21 mouse cellular contexts compared by ENCODE assay signal in genomic region chr1:179169161-179169560, GRCm38 (mm10).
DNase-seq lines count a peak whose midpoint lies in the region; TF ChIP-seq lines count a peak whose summit lies in the region.
"Had no signal": no experiment of that assay in that cellular context is flagged by ENCODE, and none has a peak within 500 bp of the region (broad histone marks: within the 10 kb centered on the region; RNA-seq: fewer than 3 reads in every experiment).

No protein-coding gene starts in this region.

- no peaks in the 10 kb centered on the region for H3K27me3 ChIP-seq in MEL (ENCODE audit: control insufficient read depth in 1 of 2, insufficient read depth in 2 of 2, low read length in 2 of 2)
- H3K27me3 ChIP-seq in kidney, adult 2 months (replicated peaks; ENCODE audit: control insufficient read depth, insufficient read depth, low read length) = no peaks in the 10 kb centered on the region
- H3K27me3 ChIP-seq: embryonic facial prominence, embryonic 13.5 days; neural tube, embryonic 13.5 days; Patski had no signal

- H3K36me3 ChIP-seq in MEL (ENCODE audit: control insufficient read depth in 1 of 2, insufficient read depth in 2 of 2, low read length in 2 of 2) = peaks cover 0 to 14% of the 10 kb centered on the region in 2 experiments; a peak in 2 of 4 replicates
- H3K36me3 ChIP-seq in kidney, adult 2 months (ENCODE audit: control insufficient read depth, insufficient read depth, low read length) = no peaks in the 10 kb centered on the region
- H3K36me3 ChIP-seq: embryonic facial prominence, embryonic 13.5 days; neural tube, embryonic 13.5 days had no signal

- no peaks in the 10 kb centered on the region for H3K9me3 ChIP-seq in MEL (replicated peaks; ENCODE audit: insufficient read depth, low read length)
- H3K9me3 ChIP-seq: embryonic facial prominence, embryonic 13.5 days; neural tube, embryonic 13.5 days had no signal

- TF ChIP-seq EP300 in MEL (IDR thresholded peaks at IDR 0.05; ENCODE audit: low read depth in 1 of 2, low read length in 2 of 2) = no peak

- no peaks in the 10 kb centered on the region for H3K79me2 ChIP-seq in MEL (ENCODE audit: control insufficient read depth, insufficient read depth, low read length, poor library complexity)

- TF ChIP-seq POLR2A in MEL (IDR thresholded peaks at IDR 0.05; ENCODE audit: control insufficient read depth in 1 of 2, insufficient read depth in 1 of 2, low read depth in 1 of 2, low read length in 2 of 2, poor library complexity in 1 of 2) = no peak
- TF ChIP-seq POLR2A in kidney, adult 2 months (IDR thresholded peaks at IDR 0.05; ENCODE audit: low read depth, low read length) = no peak

- TF ChIP-seq CTCF in MEL (IDR thresholded peaks at IDR 0.05 in 2 of 3, conservative IDR thresholded peaks at IDR 0.05 in 1 of 3; ENCODE audit: control insufficient read depth in 1 of 3, insufficient read depth in 1 of 3, low read depth in 2 of 3, low read length in 3 of 3, poor library complexity in 1 of 3, severe bottlenecking in 1 of 3) = no peak
- TF ChIP-seq CTCF in kidney, adult 2 months (conservative IDR thresholded peaks at IDR 0.05; ENCODE audit: insufficient read depth, insufficient read length, low read depth, low read length) = no peak

- no peak for DNase-seq in MEL (ENCODE audit: low read depth, low spot score)
- DNase-seq in cerebellum, adult 18-20 months = peak; percentile 36 to 37
- DNase-seq in cerebellum, postnatal 14 days = peak; percentile 49 to 56
- DNase-seq in thymus, postnatal 14 days = peak; percentile 42
- no peak for DNase-seq in kidney, postnatal 4 days
- no peak for DNase-seq in urinary bladder, postnatal 10 days (ENCODE audit: low spot score)
- no peak for DNase-seq in kidney, adult 2 months
- DNase-seq: adrenal gland, adult 2 months; gastrocnemius, postnatal 25 days; heart, postnatal 4 days; kidney, adult 8-10 months; kidney, postnatal 10 days; layer of hippocampus, postnatal 36 days; lung, postnatal 4 days; retina, postnatal 1 day had no signal

- H3K9ac ChIP-seq in MEL (ENCODE audit: control insufficient read depth, low read depth, low read length, poor library complexity, severe bottlenecking) = no peak overlapping the region
- H3K9ac ChIP-seq: embryonic facial prominence, embryonic 13.5 days; hindbrain, embryonic 14.5 days; neural tube, embryonic 13.5 days had no signal

- H3K27ac ChIP-seq in MEL (ENCODE audit: control insufficient read depth, low read depth, low read length) = peak overlapping the region; percentile 53; the same call in 1 of the 2 replicates
- H3K27ac ChIP-seq in kidney, adult 2 months (ENCODE audit: insufficient read depth, low read depth, low read length) = no peak overlapping the region
- H3K27ac ChIP-seq: embryonic facial prominence, embryonic 13.5 days; hindbrain, embryonic 14.5 days; neural tube, embryonic 13.5 days had no signal

- 93% methylated on average over 10 of the region's 10 CpGs for WGBS in kidney, adult 2 months

- no peak for TF ChIP-seq RAD21 in MEL (IDR thresholded peaks at IDR 0.05; ENCODE audit: low read depth, low read length)

- peaks cover 0 to 7% of the 10 kb centered on the region in 2 experiments; a peak in 3 of 4 replicates for H3K4me1 ChIP-seq in MEL (ENCODE audit: control insufficient read depth in 1 of 2, insufficient read depth in 2 of 2, low read length in 2 of 2)
- no peaks in the 10 kb centered on the region for H3K4me1 ChIP-seq in kidney, adult 2 months (ENCODE audit: control insufficient read depth, insufficient read depth, low read length)
- H3K4me1 ChIP-seq: neural tube, embryonic 13.5 days had no signal

- no peak overlapping the region for H3K4me3 ChIP-seq in MEL (ENCODE audit: control insufficient read depth in 1 of 2, insufficient read depth in 1 of 2, low read depth in 2 of 2, low read length in 2 of 2)
- no peak overlapping the region for H3K4me3 ChIP-seq in kidney, adult 2 months (ENCODE audit: insufficient read depth, low read depth, low read length)
- H3K4me3 ChIP-seq: embryonic facial prominence, embryonic 13.5 days; erythroblast, embryonic 14.5 days; myocyte; neural tube, embryonic 13.5 days had no signal

TF ChIP-seq in MEL, 35 proteins besides CTCF, POLR2A, EP300 and RAD21:
- TF ChIP-seq ZC3H11A (IDR thresholded peaks at IDR 0.05; ENCODE audit: low read depth, low read length) (no peak), SIN3A (IDR thresholded peaks at IDR 0.05; ENCODE audit: low read length) (no peak)

Comparison
In these comparisons a context has a peak if more than half of its experiments do, and no peak if none do; other contexts are left out.
1. DNase-seq: peak in cerebellum, adult 18-20 months (2 of 2), cerebellum, postnatal 14 days (2 of 2) and thymus, postnatal 14 days (single experiment); none in MEL (single experiment), kidney, postnatal 4 days (0 of 2), urinary bladder, postnatal 10 days (single experiment) and kidney, adult 2 months (single experiment).